Mouse (Mus musculus) hematopoietic stem cell, adult 5-6 weeks (primary cell): ENCODE measurements around the gene Ppfia2. TPM values are rescaled to one million over a fixed set of nuclear protein-coding genes. Genes with fewer than 3 reads are reported as not detected.

Experiments
- ATAC-seq, 2 experiments: fragments of 125-278 bp in 1 of 2; replicated peaks in 1 of 2; 2 replicates each; pipeline ENCODE4 v1.8.0; 2016 to 2017; ENCODE audit warnings: inconsistent platforms in 2 of 2, mild to moderate bottlenecking in 2 of 2, moderate number of reproducible peaks in 2 of 2, low read depth in 1 of 2, moderate TSS enrichment in 1 of 2; ENCODE audit not compliant: low FRiP score in 2 of 2, poor library complexity in 2 of 2, severe bottlenecking in 2 of 2, insufficient read depth in 1 of 2, low TSS enrichment in 1 of 2
- total RNA-seq: library from RNA; stranded (forward); fragments of 172-1452, 232-1000 nt; gene quantifications from 2 replicates; pipeline ENCODE4 v1.2.3, GENCODE M21; 2017

The Ppfia2 gene
- total RNA-seq, 1 experiment from 2014 or later, result not detected

DNA sequence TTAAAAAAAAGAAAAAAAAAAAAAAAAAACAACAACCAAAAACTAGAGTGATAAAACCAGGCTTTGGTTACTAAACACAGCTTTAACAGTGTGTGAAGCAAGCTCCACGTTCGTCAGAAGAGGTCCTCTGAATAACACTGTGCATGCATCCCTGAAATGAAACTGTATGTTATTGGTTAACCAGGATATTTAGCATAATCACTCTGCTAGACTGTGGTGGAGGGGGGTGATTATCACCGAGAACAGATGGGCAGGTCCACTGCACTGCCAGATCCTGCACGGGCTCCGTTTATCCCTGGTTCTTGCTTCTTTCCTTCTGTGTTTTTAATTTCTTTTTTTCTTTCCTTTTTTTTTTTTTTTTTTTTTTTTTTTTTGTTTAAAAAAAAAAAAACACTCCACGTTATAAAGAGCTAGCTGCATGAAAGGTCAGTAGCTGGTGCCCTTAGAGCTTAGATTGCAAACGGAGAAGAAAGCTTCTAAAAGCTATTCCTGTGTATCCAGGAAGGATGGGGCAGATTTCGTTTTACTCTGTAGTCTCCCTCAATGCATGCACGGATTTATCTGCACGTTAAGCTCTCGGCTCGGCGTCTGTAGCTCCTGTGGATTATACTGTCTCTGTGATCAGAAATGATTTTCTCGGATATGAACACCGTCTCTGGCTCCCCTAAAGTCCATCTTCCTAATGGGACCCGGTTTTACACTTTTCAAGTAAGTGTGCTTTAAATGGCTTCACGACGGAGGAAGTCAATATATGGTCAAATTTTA is 162.2 kb downstream of the Ppfia2 start:
- ATAC-seq, result no peak

DNA sequence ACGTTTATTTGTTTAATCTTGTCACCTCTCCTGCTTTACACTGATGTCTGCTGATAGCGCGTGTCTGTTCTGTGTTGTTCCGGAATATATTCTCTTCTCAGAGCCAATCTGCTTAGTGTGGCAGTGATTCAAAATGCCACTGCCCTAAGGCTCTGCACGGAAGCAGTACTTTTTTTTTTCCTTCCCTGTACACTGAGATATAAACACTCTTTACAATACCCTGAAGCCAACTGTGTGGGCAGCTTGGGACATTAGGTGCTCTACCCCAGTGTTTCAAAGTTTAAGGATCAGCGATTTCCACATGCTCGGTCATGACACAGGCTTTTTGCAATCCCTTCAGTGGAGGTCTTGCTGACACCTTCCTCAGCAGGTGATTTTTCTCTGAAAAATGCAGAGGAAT is 163.8 kb downstream of the Ppfia2 start:
- no peak for ATAC-seq

DNA sequence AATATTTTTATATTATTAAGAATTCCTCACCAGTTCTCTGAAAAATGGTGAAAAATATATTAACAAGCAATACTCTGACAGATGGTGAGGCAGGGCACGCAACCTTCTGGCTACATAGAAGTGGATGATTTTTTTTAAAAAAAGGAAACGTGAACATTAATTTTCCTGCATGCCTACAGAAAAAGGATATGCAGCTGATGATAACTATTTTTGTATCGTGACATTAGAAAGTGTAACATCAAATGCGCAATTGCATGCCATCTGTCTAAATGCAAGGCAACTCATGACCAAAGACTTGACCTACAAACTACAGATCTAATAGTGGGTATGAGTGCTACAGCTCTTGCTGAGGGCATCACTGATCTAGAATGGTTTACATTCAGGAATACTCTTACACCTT is 182.1 kb downstream of the Ppfia2 start:
- no peak for ATAC-seq

DNA sequence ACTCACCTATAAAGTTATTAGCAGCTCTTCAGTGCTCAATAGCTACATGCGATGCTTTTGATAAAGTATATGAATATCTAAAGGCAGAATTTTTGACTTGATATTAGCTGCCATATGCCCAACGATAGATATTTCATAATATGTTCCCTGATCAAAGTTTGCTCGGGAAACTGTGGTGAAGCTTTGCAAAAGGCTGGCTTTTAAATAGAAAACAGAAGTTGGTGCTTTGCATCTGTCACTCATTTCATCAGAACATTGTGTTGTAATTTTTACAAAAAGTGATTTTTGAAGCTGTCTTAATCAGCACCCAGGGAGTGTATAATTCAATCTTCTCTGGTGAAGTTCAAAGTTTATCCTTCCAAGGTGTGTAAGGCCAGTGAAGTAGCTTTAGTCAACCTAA is 195.1 kb downstream of the Ppfia2 start:
- ATAC-seq, result no peak

DNA sequence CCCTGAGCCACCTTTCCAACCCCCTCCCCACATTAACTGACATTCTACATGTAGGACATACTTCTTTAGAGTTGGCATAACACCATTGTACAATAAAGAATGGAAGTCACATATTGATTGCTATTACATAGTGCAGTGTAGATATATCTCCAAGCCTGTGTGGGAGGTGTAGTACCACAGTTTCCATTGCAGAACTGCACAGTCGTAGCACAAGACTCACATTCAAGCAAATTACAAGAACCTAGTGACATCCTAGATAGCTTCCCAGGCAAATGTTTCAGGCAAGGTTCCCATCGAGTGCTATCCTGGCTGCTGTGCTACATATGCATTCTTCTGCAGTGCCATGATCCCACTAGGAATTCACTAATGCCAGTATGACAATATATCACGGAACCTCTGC is 200.0 kb downstream of the Ppfia2 start:
- ATAC-seq, result no peak

DNA sequence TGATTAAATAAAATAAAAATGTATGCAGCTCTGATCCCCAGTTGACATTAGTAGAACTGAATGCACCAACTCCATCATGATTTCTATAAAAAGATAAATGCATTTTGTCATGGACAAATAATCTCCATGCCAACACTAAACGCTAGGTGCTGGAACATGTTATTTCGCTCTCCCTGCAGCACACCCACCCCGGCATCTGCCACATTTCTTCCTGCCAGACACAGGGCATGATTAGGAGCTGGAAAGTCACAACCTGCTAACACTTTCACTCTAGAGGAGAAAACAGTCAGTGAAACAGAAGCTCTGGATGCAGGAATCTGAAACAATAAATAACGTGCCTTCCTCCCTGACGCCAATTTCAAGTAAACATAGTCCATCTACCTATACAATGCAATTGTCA is 211.3 kb downstream of the Ppfia2 start:
- ATAC-seq, result no peak

DNA sequence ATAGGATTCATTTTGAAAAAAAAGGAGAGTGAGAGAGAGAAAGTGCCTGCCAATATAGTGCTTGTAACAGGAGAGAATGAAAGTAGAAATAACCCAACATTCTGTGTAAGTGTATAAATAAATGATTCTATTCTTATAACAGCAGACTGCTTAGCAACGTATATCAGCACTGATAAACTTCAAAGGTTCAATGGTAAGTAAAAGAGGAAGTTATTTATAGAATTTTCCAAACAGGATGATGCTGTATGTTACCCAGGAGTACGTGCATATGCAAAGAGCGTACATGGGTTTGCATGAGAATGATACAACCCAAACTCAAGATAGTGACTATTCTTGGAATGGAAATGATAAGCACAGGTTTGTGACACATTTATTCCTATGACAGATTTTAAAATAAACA is 215.4 kb downstream of the Ppfia2 start:
- ATAC-seq, result no peak

DNA sequence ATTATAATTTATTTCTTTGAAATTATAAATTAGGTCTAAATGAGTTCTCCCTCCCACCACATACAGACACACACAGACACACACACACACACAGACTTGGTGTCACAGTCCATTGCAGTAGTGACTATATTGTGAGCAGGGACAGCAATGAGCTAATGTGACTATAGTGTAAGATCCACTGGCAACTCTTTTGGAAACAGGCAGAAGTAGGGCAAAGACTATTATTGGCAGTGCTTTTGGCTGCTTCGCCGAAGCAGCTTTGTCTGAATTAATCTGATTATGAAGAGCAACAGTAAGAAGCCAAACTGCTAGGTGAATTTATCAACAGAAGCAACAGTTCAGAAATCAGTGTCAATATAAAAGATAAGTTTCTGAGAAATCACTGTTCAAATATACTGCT is 249.8 kb downstream of the Ppfia2 start:
- no peak for ATAC-seq

DNA sequence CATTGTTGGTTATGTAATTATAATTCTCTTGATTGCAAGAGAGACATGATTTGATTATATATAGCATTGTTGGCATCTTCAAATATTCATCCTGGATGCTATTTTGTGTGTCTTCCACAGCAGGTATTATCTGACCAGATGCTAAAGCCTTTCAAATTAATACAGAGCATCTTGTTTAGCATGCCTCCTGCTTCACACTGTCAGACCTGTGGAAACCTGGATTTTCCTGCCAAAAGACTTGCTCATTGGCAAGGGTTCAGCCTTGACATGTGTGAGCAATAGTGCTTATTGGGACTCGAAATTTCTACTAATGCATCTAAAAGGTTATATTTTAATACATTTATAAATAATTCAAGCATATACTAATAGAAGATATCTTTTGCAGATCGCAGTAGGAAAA is 262.1 kb downstream of the Ppfia2 start:
- no peak for ATAC-seq

DNA sequence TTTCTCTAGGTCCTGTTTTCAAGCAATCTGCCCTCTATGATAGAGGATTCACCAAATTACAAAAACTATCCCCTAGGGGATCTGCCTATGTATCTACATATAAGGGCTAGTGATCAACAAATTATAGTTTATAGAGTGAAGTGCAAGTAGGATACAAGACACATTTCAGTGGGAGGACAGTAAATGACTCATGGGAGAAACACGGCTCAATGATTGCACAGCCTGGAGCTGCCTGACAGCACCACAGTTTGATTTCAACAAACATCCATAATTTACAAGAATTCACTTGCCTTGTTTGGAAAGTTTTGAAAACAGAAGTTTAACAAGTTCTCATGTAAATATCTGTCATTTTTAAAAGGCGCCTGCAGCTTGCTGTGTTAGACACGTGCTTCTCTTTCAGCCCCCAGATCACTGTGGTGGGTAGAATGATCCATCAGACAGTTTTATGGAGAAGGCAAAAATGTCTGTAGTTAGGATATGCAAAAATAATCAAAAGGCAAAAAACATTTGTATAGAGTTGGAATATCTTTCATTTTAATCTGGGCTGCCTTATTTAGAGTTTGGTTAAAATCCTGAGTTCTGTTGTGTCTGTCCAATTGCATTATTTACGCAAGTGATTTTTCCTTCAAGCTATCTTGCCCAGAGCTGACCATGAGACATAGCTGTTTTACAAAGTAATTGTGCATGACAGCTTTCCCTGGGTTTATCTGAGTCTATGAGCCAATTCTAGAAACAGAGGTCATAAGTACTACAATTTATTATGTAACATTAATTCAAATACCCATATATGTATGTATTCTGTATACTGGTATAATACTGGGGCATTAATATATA is 266.3 kb downstream of the Ppfia2 start:
- no peak for ATAC-seq

DNA sequence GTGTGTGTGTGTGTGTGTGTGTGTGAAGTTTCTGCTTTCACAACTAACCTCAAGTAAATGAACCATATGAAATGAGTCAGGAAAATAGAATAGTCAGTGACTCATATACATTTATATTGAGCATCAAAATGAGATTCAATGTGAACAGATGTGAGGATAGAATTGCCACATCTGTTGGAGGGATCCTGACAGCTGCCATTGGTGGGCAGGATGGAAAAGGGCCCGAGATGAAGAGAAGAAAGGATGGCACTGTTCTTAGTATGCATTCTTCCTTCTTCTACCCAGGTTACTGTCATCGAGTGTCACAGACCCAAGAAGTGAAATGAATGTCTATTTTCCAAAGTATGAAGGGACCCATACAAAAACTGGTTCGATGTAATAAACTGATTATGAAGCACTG is 268.1 kb downstream of the Ppfia2 start:
- no peak for ATAC-seq

DNA sequence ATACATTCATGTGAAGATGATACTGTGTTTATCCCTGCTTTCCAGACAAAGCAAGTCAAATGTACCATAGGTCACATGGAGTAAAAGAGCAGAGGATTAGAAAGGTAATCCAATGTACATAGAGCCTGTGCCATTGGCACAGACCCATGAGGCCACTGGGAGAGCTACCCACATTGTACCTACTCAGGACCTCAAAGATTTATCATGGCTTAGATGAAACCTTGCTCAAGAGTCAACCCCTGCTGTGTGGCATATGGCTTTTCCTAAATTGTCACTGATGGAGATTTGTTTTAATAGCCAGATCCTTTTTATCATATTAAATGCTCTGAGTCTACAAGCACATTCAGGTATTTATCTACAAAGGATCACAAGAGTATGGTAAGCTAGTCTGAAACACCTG is 274.8 kb downstream of the Ppfia2 start:
- no peak for ATAC-seq

DNA sequence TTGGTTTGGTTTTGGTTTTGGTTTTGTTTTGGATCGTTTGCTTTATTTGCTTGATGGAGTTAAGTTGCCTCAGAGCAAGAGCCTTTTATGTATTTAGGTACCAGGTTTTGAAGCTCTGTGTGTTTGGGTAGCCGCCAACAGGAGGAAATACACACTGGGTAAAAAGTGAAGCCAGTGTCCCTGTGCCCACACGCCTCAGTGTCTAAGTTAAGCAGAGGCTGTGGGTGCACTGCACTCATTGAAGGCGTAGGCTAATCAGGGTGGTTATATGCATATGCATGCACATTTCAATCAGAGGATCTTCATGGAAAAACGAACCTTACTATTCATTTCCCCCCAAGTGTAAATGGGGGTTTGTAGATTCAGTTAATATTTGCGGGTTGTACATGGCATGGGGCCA is 290.9 kb downstream of the Ppfia2 start:
- ATAC-seq, result no peak

DNA sequence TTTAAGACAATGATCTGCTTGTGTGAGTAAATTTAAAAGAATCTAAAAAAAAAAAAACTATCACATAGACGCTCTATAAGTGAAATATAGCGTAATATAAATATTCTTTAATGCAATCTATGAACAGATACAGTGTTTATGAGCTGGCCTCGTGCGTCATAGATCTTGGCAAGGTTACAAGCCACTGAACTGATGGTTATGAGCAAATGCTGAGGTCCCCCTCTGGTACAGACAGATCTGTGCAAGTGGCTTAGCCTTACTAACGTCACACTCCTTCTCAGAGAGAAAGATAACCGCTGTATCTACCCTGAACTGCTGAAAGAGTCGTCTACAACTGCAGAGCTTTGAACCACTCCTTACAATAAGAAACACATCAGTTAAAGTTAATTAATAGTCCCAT is 293.6 kb downstream of the Ppfia2 start:
- no peak for ATAC-seq

DNA sequence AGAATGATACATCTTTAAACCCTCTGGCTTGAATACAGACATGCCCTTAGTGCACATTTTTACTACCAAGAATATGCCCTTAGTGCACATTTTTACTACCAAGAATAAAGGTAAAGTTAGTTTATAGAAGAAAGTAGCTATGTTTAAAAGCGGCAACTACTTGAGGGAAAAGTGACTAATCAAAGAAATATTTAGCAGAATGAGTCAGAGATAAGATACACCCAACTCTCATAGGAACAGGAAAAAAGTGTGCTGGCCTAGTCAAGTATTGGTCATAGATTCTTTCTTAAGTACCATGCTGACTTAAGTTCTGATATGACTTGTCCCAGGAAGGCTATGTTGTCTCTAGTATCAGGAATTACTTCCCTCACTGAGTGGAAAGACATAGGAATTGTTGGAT is 305.4 kb downstream of the Ppfia2 start:
- no peak for ATAC-seq

DNA sequence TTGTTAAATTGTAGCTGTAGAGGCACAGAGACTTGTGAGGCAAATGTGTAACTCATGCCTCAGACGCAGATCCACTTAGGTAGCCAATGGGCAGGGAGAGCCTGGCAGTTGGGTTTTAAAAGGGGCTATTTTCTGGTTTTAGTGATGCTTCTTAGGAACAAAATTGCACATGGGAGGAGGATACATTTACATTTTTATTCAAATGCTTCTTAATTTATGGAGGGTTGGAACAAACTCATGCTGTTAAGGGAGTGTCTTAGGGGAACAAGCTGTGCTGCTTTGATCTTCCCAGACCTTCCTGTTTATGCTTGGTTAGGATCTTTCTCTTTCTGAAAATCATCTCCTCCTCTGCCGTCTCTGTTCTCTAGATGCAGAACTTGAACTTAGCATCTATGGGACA is 345.3 kb downstream of the Ppfia2 start:
- no peak for ATAC-seq

DNA sequence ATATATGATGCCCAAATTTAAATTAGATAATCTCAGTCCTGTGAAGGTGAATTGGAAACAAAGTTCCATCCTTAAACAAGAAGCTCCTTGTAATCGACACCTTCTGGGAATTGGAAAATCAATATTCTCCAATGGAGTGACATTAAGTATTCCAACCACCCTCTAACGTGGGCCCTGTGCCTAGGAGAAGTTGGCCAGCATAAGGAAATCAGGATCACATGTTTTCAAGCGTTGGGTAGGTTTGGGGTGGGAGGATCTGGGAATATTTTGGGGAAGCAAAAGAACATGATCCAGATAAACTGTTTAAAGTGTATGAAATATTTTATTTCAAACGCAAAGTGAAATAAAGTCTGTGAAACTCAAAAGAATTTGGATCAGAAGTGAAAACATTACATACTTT is 348.2 kb downstream of the Ppfia2 start:
- ATAC-seq, result no peak

DNA sequence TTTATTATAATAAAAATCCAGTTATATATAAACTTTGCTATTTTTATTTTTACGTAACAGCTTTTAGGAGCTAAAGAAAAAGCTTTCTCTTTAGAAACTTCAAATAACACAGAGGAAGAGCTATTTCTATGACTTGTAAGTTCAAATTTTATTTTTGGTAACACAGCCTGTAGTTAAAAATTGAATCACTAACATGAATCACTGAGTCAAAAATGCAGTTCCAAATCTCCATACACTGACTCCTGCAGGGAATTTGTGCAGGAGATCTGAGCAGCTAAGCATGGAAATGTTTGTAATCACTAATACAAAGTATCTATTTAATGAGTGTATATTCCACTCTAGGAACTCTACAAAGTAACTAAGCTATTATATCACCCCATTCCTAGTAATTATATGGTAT is 354.1 kb downstream of the Ppfia2 start:
- ATAC-seq, result no peak

DNA sequence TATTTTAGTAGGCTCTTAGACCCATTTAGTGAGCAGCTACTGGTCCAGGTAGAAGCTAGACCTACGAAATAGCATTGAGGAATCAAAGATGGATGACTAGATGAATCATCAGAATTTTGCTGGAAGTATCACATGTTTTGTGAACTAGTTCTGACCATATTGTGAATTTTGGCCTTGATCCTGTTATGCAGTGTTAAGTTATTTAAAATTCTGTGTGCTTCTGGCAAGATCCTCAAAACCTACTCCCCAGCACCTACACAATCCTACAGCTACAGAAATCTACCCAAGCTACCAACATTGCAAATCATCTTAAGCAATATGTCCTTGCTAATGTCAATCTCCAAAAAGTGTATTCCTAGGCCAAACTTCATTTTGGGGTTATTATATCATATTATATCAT is 368.3 kb downstream of the Ppfia2 start:
- no peak for ATAC-seq
